Mouse (Mus musculus) gonadal fat pad, adult 2 months (tissue): ENCODE results near the gene Pdxp. TPM values are rescaled to one million over a fixed set of nuclear protein-coding genes. Genes with fewer than 3 reads are reported as not detected.

ENCODE experiments used
- DNase-seq: peaks from one replicate; pipeline ENCODE4 v3.0.0-alpha.2; 2012; ENCODE audit warnings: low read depth
- polyA plus RNA-seq: library from polyadenylated mRNA; depleted of rRNA; stranded (reverse); fragments of >200 nt; gene quantifications from 2 replicates; pipeline ENCODE4 v1.2.3, GENCODE M21; 2012

Pdxp gene
- polyA plus RNA-seq, 1 experiment: 8.8 TPM

DNA sequence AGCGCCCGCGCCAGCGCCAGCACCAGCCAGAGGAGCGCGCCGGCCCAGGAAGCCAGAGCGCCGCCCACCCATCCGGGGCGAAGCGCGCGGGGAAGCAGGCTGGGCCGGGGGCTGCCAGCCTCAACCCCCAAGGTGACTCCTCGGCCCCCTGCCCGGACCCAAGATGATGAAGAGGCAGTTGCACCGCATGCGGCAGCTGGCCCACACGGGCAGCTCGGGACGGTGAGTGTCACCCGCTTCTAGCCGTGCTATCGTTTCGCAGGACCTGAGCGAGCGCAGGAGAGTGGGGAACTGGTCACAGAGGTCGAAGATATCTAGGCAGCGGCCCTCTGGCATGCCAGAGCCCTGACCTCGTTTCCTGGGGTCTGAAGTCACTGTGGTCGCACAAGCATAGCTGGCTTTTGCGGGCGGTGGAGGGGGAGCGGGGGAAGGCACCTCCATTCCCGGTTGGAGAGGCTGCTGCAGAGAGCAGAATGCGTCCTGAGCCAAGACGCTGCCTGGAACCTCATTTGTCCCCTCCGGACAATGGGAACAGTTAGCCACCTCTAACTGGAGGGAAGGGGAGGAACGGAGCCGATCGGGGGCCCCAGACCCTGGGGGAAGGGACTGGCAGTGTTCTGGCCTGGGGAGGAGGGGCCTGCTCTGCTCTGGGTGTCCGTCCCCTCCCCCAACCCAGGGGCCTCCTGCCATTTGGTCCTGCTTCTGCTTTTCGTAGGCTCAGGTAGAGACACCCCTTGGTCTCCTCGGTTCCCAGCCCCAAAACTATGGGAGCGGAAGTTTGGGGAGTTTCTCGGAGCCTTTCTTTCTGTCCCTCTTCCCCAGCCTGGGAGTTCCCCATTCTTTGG lies 13.8 kb upstream of the Pdxp start, which contains the start of gene Sh3bp1:
TSS of gene Sh3bp1 (plus strand) at position 29 of the 845 bp plus-strand sequence.
- no peak for DNase-seq

DNA sequence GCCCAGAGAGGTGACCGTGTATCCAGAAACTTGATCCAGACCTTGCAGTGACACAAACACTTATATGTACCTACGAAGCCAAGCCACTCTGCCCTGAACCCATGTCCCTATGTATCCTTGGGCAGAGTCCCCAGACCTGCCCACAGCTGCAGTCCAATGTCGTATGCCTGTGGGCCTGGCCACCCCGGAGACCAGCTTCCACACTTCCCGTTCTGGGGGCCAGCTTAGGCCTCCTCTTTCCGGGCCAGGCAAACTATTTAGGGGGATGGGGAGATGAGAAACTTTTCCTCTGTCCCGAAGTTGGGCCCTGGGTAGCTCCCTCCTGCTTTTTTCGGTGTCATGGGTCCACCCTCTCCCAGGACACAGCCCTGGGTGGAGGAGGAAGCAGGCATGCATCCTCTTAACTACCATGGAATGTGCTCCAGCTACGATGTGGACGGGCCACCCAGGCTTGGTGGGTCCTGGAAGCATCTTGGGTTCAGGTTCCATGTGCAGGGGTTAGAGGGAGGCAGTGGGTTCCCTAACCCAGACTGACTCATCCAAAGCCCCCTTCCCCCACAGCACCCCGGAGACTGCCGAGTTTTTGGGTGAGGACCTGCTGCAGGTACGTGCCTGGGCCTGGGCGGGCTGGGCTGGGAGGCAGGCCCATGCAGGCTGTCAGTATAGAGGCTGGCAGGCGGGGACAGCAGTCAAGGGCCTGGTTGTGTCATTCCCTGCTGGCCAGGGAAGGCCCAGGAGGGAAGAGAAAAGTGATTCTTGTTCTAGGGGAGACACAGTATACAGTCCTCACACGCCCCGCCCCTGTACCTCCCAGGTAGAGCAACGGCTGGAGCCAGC lies 12.9 kb upstream of the Pdxp start:
- no peak for DNase-seq

GRCm38 (mm10) chr15:78901422-78901789 lies 12.3 kb upstream of the Pdxp start:
- DNase-seq: no peak

DNA sequence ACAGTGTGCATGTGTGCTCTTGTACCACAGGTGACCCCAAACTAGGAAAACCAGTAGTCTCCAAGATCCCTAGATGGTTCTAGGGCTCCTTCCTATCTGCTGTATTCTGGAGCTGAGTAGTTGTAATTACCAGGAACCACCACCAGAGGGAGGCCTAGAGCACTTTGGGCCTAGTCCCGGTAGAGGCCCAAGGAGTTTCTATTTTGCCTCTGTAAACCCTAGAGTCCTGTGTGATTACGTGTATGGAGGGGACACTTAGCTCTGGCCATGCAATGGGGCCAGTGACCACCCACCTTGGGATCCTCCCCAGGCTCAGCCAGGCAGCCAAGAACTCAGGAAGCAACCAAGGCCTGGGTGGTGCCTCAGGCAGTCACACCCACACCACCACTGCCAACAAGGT lies 10.5 kb upstream of the Pdxp start:
- no peak for DNase-seq

GRCm38 (mm10) chr15:78908399-78908798 lies 5.3 kb upstream of the Pdxp start:
- no peak for DNase-seq

DNA sequence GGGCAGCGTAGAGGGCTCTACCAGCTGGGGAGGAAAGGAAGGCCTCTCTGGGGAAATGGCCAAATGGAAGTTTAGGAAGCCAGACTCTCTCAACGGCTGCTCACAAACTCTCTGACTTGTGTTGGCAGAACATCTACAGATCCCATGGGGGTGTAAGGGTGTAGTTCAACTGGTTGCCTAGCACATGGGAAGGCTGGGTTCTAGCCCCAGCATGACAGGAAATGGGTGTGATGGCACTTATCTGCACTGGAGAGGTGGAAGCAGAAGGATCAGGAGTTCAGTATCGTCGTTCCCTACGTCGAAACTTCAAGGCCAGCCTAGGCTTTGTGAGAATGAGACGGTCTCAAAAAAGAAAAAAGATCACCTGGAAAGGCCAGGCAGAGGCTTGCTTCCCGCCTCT lies 4.7 kb upstream of the Pdxp start:
- DNase-seq: no peak

DNA sequence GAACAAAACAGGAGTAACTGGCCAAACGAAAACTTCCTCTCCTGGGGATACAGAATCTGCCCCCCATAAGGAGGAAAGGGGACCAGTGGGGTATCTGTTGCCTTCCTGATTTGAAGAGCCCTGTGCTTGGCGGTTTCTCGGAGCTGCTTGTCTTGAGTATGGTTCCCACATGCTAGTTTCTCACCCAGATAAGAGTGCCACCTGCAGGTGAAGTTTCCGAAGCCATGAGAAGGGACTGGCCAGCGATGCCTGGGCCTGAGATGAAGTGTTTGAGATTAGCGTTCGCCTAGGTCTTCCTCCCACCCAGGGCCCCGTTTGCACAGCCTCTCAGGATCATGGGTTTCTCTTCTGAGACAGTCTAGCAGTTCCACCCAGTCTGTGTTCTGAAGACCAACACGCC lies 1.7 kb upstream of the Pdxp start:
- no peak for DNase-seq

DNA sequence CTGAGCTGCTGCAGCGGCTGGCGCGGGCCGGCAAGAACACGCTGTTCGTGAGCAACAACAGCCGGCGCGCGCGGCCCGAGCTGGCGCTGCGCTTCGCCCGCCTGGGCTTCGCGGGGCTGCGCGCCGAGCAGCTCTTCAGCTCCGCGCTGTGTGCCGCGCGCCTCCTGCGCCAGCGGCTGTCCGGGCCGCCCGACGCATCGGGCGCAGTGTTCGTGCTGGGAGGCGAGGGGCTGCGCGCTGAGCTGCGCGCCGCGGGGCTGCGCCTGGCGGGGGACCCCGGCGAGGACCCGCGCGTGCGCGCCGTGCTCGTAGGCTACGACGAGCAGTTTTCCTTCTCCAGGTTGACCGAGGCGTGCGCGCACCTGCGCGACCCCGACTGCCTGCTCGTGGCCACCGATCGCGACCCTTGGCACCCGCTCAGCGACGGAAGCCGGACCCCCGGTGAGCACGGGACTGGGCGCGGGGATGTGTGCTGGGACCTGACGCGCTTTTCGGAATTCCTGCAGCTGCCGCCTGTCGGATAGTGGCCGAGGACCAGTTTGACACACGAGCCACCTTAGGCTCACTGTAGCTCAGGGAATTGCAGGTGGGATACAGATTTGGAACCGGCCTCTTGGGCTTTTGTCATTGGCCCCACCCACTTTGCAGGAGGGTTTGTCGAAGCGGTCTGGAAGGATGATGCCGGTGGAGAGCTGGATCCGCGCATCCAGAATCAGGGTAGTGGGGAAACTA lies 538 bp downstream of the Pdxp start:
- DNase-seq: no peak

DNA sequence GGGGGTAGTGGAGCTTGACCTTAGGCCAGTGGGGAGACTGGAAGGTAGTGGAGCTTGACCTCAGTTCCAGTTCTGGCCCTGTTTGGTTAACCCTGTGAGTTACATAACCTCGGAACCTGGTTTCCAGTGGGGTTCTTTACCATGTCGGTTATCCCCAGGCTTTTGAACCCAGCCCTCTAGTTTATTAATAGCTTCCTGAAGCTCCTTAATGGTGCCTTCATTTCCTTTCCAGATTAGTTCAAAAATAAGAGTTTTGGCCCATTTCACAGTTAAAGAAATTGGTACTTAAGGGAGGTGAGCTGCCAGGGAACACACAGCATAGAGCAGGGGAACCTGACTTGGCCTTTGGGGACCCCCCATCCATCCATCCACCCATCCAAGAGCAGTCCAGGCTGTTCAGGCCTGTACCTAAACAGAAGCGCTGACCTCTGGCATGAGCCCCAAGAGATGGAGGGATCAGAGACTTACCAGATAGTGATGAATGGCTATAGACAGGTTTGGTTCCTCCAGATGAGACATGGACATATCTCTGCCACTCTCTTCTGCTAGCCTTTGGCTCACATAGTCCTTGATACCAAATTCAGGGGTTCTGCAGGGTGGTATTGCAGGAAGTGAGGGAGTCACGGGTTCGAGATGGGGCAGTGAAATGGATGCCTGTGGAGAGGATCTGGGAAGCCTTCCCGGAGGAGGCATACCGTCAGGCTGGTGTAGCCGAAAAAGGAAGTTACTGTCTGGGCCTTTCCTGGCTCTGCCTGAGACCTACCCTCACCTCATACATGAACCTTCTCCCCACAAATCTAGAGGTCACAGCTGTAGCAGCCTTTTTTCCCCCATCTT lies 1.3 kb downstream of the Pdxp start:
- no peak for DNase-seq

DNA sequence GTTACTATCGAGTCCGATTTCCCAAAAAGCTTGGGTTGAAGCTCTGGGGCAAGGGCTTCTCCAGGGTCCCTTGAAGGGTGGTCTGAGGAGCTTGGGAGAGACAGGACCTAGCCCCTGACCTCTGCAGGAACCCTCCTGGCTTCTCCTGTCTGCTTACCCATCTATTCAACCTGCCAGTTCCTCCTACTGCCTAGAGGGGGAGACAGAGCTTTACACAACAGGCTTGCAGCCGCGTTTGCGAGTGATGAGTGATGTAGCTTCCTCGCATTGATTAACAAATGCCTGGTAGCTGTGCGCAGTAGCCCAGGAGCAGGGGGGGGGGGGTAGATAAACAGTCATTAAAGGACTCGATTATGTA lies 1.9 kb downstream of the Pdxp start:
- DNase-seq: no peak

- no peak for DNase-seq
Measured at GRCm38 (mm10) chr15:78916052-78916826, 2.5 kb downstream of the Pdxp start.

- DNase-seq: no peak
Measured at GRCm38 (mm10) chr15:78918126-78918525, 4.4 kb downstream of the Pdxp start.

DNA sequence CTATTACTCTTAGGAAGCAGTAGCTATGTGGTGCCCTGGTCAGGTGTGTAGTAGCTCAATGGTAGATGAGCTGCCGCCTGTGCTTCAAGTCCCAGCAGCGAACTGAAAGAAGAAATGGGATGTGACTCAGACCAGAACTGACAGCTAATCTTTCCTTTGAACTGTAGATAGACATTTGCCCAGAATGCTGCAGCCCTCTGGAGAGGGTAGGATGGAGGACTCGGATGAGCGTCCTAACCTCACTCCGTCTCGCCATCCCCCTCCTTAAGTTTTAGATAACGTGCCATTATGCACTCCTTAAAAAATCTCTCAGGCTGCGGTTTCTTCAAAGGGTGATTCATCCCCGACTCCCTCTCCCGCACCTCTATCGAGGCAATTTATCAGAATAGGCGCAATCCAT lies 6.2 kb downstream of the Pdxp start:
- no peak for DNase-seq

DNA sequence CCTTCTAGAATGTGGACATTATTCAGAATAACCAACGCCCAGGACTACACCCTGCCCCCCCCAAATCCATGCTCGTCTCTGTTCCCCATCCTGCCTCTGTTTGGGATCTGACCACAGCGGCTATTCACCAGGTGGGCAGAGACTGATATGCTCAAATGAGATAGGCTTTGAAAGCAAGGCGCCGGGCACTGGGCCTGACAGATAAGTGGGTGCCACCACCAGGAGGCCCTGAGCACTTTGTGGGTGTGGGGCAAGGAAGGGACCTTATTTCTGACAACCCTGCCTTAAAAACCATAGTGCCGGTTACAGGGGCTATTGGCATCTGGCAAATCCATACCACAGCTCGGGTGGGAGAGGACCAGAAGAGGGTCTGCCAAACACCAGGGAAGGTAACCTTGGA lies 9.0 kb downstream of the Pdxp start:
- no peak for DNase-seq

DNA sequence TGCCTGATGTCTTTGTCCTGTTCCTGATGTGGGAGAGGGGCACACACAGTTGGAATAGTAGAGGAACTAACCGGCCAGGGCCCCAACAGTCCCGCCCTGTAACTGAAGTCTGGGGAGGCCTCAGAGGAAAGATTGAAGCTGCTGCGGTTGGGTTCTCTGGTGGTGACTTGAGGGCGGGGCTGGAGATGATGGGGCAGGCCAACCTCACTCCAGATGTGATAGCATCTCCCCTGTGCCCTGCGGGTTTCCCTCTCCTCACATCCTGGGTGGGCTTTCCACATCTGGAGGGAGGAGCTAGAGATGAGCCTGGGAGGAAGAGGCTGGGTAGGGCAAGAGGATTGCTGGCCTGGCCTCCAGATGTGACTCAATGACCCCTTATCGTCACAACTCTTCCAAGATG lies 9.9 kb downstream of the Pdxp start:
- no peak for DNase-seq

DNA sequence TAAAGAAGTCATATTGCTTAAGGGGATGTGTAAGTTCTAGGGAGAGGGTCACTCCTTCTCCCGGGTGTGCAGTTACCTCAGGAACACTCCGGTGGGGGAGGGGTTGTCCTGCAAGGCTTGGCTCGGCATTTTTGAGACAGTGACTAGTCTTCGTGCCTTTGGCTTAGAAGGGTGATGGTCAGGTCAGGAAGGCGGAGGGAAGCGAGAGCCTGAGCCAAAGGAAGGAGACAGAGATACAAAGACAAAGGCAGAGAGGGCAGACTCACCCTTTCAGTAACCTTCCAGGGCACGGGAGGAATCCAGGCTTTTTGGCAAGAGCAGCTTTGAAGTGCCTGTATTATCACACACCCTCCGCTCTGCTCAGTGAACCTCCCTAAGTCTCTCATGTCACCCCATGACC lies 11.4 kb downstream of the Pdxp start:
- no peak for DNase-seq

- DNase-seq: no peak
Measured at GRCm38 (mm10) chr15:78926021-78926919, 12.6 kb downstream of the Pdxp start, which contains the start of gene Lgals1. Gene Lgals1 (plus strand): TSS chr15:78926725.

DNA sequence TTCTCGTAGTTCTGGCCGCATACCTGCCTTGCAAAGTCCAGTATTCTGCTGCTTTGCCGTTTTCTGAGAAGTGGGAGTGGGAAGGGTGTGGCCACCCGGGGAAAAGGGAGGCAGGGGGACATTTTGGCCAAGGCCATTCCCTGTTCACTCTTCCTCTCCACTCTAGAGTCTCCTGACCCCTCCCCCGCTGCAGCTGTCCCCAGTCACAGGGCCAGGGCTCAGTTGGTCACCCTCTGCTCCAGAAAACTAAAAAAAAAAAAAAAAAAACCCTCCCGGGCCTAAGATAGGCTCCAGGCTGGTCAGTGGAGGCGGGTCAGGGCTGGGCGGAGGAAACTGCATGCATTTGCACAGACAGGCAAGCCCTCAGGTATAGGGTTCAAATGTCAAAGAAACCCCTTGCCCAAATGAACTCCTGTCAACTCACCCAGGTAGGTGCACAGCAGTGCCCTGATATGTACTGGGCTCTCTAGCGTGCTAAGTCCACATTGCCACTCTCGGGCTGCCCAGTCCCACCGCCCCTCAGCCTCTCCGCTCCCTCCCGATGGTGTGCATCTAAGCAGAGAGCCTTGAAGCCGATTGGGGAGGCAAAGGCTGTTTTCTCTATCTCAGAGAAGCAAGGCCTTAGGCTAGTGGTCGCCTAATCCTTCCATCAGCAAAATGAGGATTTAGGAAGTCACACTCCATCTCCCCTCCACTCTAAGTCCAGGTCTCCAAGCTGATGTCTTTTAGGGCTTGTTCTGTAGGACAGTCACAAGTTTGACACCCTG lies 13.5 kb downstream of the Pdxp start:
- DNase-seq: no peak
